Mouse (Mus musculus) lung, postnatal 0 days (tissue): ENCODE results near the gene Cracr2b. TPM values are rescaled to one million over a fixed set of nuclear protein-coding genes. Genes with fewer than 3 reads are reported as not detected.
A peak's percentile ranks its signal among the peaks of the same experiment; 100 is the strongest.

ENCODE experiments used
- ATAC-seq: fragments of 200-750 bp; cut with Nextera tagmentation; 2 replicates; pipeline ENCODE4 v1.8.0; 2017; ENCODE audit warnings: moderate library complexity
- DNase-seq: peaks from one replicate; pipeline ENCODE4 v3.0.0-alpha.2; 2016; ENCODE audit warnings: low spot score
- H3K27ac ChIP-seq: fragments of 300-500 bp; sonication (generic); 2 replicates; pipeline ENCODE4 v1.5.1; 2014; ENCODE audit warnings: antibody characterized with exemption, mild to moderate bottlenecking, low read length, mixed read lengths
- H3K27me3 ChIP-seq: fragments of 300-500 bp; sonication (generic); replicated peaks from 2 replicates; pipeline ENCODE4 v1.6.1; 2014; ENCODE audit warnings: low read length, mixed read lengths; ENCODE audit not compliant: insufficient read depth
- H3K36me3 ChIP-seq: fragments of 300-500 bp; sonication (generic); 2 replicates; pipeline ENCODE4 v1.6.1; 2014; ENCODE audit warnings: low read length, mixed read lengths; ENCODE audit not compliant: insufficient read depth
- H3K4me1 ChIP-seq: fragments of 300-500 bp; sonication (generic); 2 replicates; pipeline ENCODE4 v1.6.1; 2014; ENCODE audit warnings: antibody characterized with exemption, low read depth, low read length, mixed read lengths; ENCODE audit not compliant: insufficient read depth
- H3K4me2 ChIP-seq: fragments of 300-500 bp; sonication (generic); replicated peaks from 2 replicates; pipeline ENCODE4 v1.6.1; 2014; ENCODE audit warnings: low read depth, mild to moderate bottlenecking, low read length, moderate library complexity, mixed read lengths
- H3K4me3 ChIP-seq: fragments of 300-500 bp; sonication (generic); 2 replicates; pipeline ENCODE4 v1.5.1; 2014; ENCODE audit warnings: low read depth, low read length
- H3K9ac ChIP-seq: fragments of 300-500 bp; sonication (generic); replicated peaks from 2 replicates; pipeline ENCODE4 v1.6.1; 2014; ENCODE audit warnings: low read depth, mild to moderate bottlenecking
- H3K9me3 ChIP-seq: fragments of 300-500 bp; sonication (generic); 2 replicates; pipeline ENCODE4 v1.6.1; 2016; ENCODE audit warnings: low read length, mixed read lengths
- CTCF ChIP-seq: IDR thresholded peaks from 2 replicates; pipeline ENCODE4 v1.5.1; 2016; ENCODE audit warnings: antibody characterized with exemption, mild to moderate bottlenecking
- EP300 ChIP-seq: IDR thresholded peaks from 2 replicates; pipeline ENCODE4 v1.6.1; 2016; ENCODE audit warnings: antibody characterized with exemption, mild to moderate bottlenecking, control low read depth
- WGBS: fragments of 180-500 bp; shearing (Covaris S2); extraction: QIAGEN DNeasy Blood & Tissue Kit; methylation state at CpG from one replicate; pipeline ENCODE4 v1.1.7; 2014; 5-methylcytosine and 5-hydroxymethylcytosine counted together
- polyA plus RNA-seq: library from polyadenylated mRNA; unstranded; fragments of >200 nt; fragmentation: Nextera tagmentation; extraction: Ambion mirVana; gene quantifications from 2 replicates; pipeline ENCODE4 v1.2.1, GENCODE M21; 2015

Cracr2b gene
- polyA plus RNA-seq, 1 experiment from 2014 or later, result 74.9 TPM

DNA sequence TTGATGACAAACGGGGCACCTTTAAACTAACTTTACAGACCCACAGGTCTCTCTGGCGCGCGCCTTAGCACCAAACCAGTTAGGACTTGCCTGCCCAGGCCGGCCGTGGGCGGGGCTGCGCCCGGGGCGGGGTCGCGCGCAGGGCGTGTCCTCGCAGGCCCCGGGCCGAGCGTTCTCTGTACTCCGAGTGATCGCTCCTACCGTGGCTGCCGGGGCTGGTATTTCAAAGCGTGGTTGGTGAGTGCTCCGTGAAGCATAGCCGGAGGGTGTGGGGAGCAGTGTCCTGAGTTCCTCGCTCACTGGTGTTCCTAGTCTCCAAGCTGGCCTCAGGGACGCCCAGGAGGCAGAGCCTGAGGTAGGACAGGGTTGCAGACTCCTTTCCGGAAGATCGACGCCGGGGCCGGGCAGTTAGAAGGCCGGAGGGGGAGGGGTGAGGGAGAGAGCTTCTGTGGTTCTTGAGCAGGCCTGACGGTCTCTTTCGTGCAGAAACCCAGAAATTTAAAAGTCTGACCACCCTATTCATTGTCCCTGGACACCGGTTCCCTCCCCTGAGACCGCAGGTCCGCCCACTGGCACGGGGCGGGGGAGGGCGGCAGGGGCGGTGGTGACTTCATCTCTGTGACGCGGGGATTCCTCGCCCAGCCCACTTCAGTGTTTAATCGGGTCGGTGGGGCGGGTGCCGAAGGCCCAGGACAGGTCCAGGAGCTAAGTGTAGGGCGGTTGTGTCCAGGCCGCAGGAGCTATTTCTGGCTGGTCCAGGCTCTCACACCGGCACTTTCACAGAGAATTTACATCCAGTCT, 6.5 kb downstream of the Cracr2b start, which contains the start of gene Cd151:
Cd151 (plus strand) TSS at position 163 of the 801 bp plus-strand sequence.
- Histone ChIP-seq H3K9ac (peak within 1 kb of the TSS; percentile 83), H3K4me1 (peaks cover 43% of the 10 kb centered on the region; the same call in 1 of the 2 replicates), H3K27me3 (no peaks in the 10 kb centered on the region; the same call in 1 of the 2 replicates), H3K36me3 (peaks cover 15% of the 10 kb centered on the region), H3K27ac (peak within 1 kb of the TSS; percentile 95), H3K9me3 (no peaks in the 10 kb centered on the region), H3K4me3 (peak within 1 kb of the TSS; percentile 74), H3K4me2 (peak within 1 kb of the TSS; percentile 65)
- WGBS, result 2% methylated on average over 50 of the region's 52 CpGs
- DNase-seq (peak; percentile 95), ATAC-seq (peak; percentile 82)
- TF ChIP-seq CTCF, result no peak
- no peak for TF ChIP-seq EP300

GRCm38 (mm10) chr7:141468164-141468521, 7.2 kb downstream of the Cracr2b start:
- peaks cover 43% of the 10 kb centered on the region; the same call in 1 of the 2 replicates for H3K4me1 ChIP-seq

DNA sequence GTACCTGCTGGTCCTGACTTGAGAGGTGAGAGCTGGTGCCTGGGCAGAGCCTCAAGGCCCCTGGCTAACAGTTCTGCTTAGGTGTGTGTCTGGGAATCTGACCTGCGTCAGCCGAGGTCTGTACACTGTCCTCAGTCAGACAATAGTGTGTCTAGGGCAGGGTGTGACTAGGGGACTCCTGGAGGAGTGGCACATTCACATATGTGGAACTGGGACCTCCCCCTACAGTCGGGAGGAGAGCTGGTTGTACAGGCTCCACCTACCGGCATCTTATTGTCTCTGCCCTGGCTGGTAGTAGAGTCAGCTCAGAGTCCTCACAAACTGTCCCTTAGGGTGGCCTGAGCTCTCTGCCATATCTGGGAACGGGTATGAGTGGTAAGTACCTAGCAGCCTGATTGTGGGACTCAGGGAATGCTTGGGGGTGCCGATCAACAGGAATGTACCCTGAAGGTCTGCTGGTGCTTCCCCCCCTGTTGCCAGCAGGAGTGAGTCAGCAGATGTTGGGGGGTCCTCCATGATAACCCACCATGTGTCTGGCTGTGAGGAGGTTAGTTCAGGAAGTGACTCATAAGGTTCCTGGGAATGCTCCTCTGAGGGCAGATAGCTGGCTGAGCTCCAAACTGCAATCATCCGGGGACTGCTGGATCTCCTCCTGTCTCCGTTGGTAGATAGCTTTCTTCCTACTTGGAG, 7.8 kb downstream of the Cracr2b start:
- TF ChIP-seq CTCF (peak; percentile 68), EP300 (peak; percentile 26; the same call in 1 of the 2 replicates)
- no peaks in the 10 kb centered on the region; the same call in 1 of the 2 replicates for H3K27me3 ChIP-seq
- peak overlapping the region; percentile 65 for H3K4me2 ChIP-seq
- H3K4me3 ChIP-seq, result peak overlapping the region; percentile 74
- ATAC-seq (peak; percentile 75), DNase-seq (peak; percentile 93)
- H3K4me1 ChIP-seq, result peaks cover 39% of the 10 kb centered on the region; the same call in 1 of the 2 replicates
- H3K36me3 ChIP-seq, result peaks cover 15% of the 10 kb centered on the region
- no peaks in the 10 kb centered on the region for H3K9me3 ChIP-seq
- 3% methylated on average over 8 of the region's 8 CpGs for WGBS
- H3K27ac ChIP-seq, result peak overlapping the region; percentile 95
- H3K9ac ChIP-seq, result peak overlapping the region; percentile 83; the same call in 1 of the 2 replicates

More at GRCm38 (mm10) chr7:141468164-141468521, 7.2 kb downstream of the Cracr2b start:
- TF ChIP-seq CTCF (no peak), EP300 (no peak)
- H3K4me2 ChIP-seq, result peak overlapping the region; percentile 65
- H3K9ac ChIP-seq, result peak overlapping the region; percentile 83
- peak overlapping the region; percentile 74 for H3K4me3 ChIP-seq
- no peaks in the 10 kb centered on the region for H3K9me3 ChIP-seq
- peaks cover 15% of the 10 kb centered on the region for H3K36me3 ChIP-seq
- peak overlapping the region; percentile 95 for H3K27ac ChIP-seq
- WGBS, result 6% methylated on average over 5 of the region's 5 CpGs
- peak; percentile 24 for ATAC-seq
- H3K27me3 ChIP-seq, result no peaks in the 10 kb centered on the region; the same call in 1 of the 2 replicates
- DNase-seq, result peak; percentile 75

DNA sequence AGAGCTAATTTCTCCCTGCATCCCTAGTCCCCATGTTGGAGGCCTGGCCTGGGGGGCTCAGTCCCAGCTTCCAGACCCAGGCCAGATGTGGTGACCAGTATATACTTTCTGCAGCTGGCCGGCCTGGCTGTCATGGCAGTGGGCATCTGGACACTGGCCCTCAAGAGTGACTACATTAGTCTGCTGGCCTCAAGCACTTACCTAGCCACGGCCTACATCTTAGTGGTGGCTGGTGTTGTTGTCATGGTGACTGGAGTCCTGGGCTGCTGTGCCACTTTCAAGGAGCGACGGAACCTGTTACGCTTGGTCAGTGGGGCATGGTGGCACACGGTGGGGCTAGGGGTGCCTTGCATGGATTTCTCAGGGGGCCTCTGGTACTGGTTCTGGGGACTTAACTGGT, 8.5 kb downstream of the Cracr2b start:
- H3K9ac ChIP-seq, result no peak overlapping the region
- H3K4me2 ChIP-seq, result peak overlapping the region; percentile 65
- ATAC-seq (no peak), DNase-seq (no peak)
- H3K36me3 ChIP-seq, result peaks cover 15% of the 10 kb centered on the region
- H3K27me3 ChIP-seq, result no peaks in the 10 kb centered on the region; the same call in 1 of the 2 replicates
- no peak overlapping the region for H3K4me3 ChIP-seq
- no peaks in the 10 kb centered on the region for H3K9me3 ChIP-seq
- no peak for TF ChIP-seq CTCF
- TF ChIP-seq EP300, result no peak
- peak overlapping the region; percentile 95 for H3K27ac ChIP-seq
- H3K4me1 ChIP-seq, result peaks cover 40% of the 10 kb centered on the region
- WGBS, result 72% methylated on average over 6 of the region's 6 CpGs

- no peaks in the 10 kb centered on the region for H3K27me3 ChIP-seq
- no peak for TF ChIP-seq CTCF
- TF ChIP-seq EP300, result no peak
- H3K27ac ChIP-seq, result no peak overlapping the region
- no peak overlapping the region for H3K4me2 ChIP-seq
- no peaks in the 10 kb centered on the region for H3K9me3 ChIP-seq
- peak; percentile 4 for DNase-seq
- no peak overlapping the region for H3K9ac ChIP-seq
- H3K4me3 ChIP-seq, result no peak overlapping the region
- H3K36me3 ChIP-seq, result peaks cover 15% of the 10 kb centered on the region
- WGBS, result 92% methylated on average over 18 of the region's 18 CpGs
- ATAC-seq, result no peak
- H3K4me1 ChIP-seq, result peaks cover 34% of the 10 kb centered on the region
Measured at GRCm38 (mm10) chr7:141469901-141470636, 9.2 kb downstream of the Cracr2b start.

GRCm38 (mm10) chr7:141470637-141470944, 9.7 kb downstream of the Cracr2b start:
- H3K27me3 ChIP-seq, result no peaks in the 10 kb centered on the region
- peaks cover 34% of the 10 kb centered on the region for H3K4me1 ChIP-seq
- TF ChIP-seq EP300, result no peak
- no peak for TF ChIP-seq CTCF
- no peak overlapping the region for H3K9ac ChIP-seq
- no peak overlapping the region for H3K4me2 ChIP-seq
- DNase-seq (no peak), ATAC-seq (no peak)
- no peaks in the 10 kb centered on the region for H3K9me3 ChIP-seq
- 87% methylated on average over 10 of the region's 10 CpGs for WGBS
- no peak overlapping the region for H3K27ac ChIP-seq
- no peak overlapping the region for H3K4me3 ChIP-seq
- peaks cover 15% of the 10 kb centered on the region for H3K36me3 ChIP-seq
